Mouse (Mus musculus) G1E (cell line): ENCODE measurements around the gene Ldlrad3.

Experiments
- CTCF ChIP-seq: IDR thresholded peaks from 2 replicates; pipeline ENCODE4 v1.5.1; 2012; ENCODE audit warnings: low read depth, low read length, inconsistent platforms, mixed read lengths
- TAL1 ChIP-seq: conservative IDR thresholded peaks from 2 replicates; pipeline ENCODE4 v1.6.1; 2012; ENCODE audit warnings: low read depth, low read length, inconsistent platforms, mixed read lengths

GRCm38 (mm10) chr2:102166550-102167325, 19.4 kb downstream of the Ldlrad3 start:
- TF ChIP-seq CTCF (no peak), TAL1 (no peak)
